Mouse (Mus musculus): ENCODE results near the gene Jazf1. TPM values are rescaled to one million over a fixed set of nuclear protein-coding genes. Genes with fewer than 3 reads are reported as not detected.

The Jazf1 gene
- polyA plus RNA-seq, 1 experiment = 0.43 TPM

DNA sequence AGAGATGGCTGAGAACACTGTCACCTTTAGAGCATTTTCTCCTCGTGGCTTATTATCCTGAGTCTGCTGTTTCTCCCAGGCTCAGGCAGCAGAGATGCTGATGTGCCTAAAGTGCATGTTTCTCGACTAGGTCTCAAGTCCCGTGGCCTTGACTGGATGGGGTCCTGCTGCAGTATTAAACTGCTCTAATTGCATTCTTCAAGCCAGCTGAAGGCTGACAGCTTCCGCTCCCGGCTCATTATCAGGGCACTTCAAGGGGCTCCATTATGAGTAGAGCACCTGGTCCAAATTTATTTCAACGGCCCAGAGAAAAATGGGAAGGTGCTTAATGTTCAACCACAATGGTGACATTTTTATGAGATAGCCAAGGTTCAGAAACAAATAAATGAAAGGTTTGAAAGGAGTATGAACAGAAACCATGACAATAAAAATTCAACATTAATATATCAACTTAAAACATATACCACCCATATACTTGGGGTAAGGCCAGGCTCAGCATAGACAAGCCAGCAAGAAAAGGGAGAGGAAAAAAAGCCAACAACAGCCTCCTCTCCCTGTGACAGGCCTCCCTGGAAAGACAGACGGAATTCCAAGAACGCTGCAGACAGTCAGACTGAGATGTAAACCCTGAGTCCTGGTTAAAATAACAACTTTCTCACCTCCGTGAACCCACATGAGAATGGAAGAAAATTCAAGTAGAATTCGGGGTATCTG is 100.7 kb downstream of the Jazf1 start:
- Histone ChIP-seq H3K36me3 (ENCODE audit: control insufficient read depth, insufficient read depth, low read length) (no peaks in the 10 kb centered on the region), H3K4me1 (ENCODE audit: control insufficient read depth, insufficient read depth, insufficient read length) (no peaks in the 10 kb centered on the region; the same call in 1 of the 2 replicates), H3K4me3 (ENCODE audit: extremely low read depth, insufficient read depth, insufficient read length) (no peak overlapping the region), H3K27ac (ENCODE audit: insufficient read depth, low read length) (no peak overlapping the region), H3K27me3 (ENCODE audit: control insufficient read depth, insufficient read depth, low read length) (no peaks in the 10 kb centered on the region)
- 89% methylated on average over 10 of the region's 10 CpGs for WGBS
- no peak for DNase-seq (ENCODE audit: low read depth in 1 of 2, low spot score in 2 of 2)
- no peak for TF ChIP-seq CTCF (IDR thresholded peaks at IDR 0.05; ENCODE audit: extremely low read depth, insufficient read depth, insufficient read length, insufficient replicate concordance)
- TF ChIP-seq POLR2A (IDR thresholded peaks at IDR 0.05; ENCODE audit: low read depth, low read length) = no peak

DNA sequence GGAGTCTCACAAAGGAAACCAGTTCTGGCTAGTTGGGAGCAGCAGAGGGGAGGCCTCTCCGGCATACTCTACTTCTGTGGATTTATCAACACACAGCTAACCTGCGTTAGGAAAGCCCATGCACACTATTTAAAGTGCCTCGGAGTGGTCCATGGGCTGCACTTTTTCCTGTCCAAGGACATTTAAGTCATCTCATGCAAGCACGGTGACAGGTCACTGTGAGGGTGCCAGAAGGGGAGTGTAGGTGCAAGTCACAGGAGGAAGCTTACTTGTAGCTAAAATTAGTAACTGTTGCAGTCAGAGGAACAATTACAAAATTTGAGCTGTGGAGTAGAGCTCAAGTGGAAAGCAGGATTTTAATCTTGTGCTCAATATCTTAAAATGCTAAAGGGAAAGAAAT is 102.4 kb downstream of the Jazf1 start:
- no peak for TF ChIP-seq CTCF (IDR thresholded peaks at IDR 0.05; ENCODE audit: extremely low read depth, insufficient read depth, insufficient read length, insufficient replicate concordance)
- no peak for DNase-seq (ENCODE audit: low read depth in 1 of 2, low spot score in 2 of 2)
- H3K4me3 ChIP-seq (ENCODE audit: extremely low read depth, insufficient read depth, insufficient read length) = no peak overlapping the region
- H3K27me3 ChIP-seq (ENCODE audit: control insufficient read depth, insufficient read depth, low read length) = no peaks in the 10 kb centered on the region
- no peak overlapping the region for H3K27ac ChIP-seq (ENCODE audit: insufficient read depth, low read length)
- no peaks in the 10 kb centered on the region for H3K36me3 ChIP-seq (ENCODE audit: control insufficient read depth, insufficient read depth, low read length)
- WGBS = 23% methylated on average over 4 of the region's 4 CpGs
- no peaks in the 10 kb centered on the region; the same call in 1 of the 2 replicates for H3K4me1 ChIP-seq (ENCODE audit: control insufficient read depth, insufficient read depth, insufficient read length)

DNA sequence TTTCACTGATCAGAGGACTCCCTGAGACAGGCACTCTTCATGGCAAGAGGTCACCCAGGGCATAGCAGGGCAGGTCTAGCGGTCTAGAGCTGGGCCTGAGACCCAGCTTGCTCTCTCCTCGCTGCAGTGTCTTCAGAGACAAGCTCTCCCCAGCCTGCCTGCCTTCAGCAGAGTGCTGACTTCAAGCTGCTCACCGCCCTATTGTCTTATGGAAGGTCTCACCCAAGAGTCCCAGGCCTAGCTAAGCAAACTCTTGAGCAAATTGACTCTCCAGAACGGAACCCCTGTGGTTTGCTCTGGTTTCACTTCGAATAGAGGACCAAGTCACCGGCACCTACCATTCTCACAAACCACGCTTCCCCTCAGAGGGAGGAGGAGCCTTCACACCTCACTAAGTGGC is 103.1 kb downstream of the Jazf1 start:
- Histone ChIP-seq H3K27ac (ENCODE audit: insufficient read depth, low read length) (peak overlapping the region; percentile 56), H3K4me3 (ENCODE audit: extremely low read depth, insufficient read depth, insufficient read length) (no peak overlapping the region), H3K4me1 (ENCODE audit: control insufficient read depth, insufficient read depth, insufficient read length) (no peaks in the 10 kb centered on the region; the same call in 1 of the 2 replicates), H3K27me3 (ENCODE audit: control insufficient read depth, insufficient read depth, low read length) (no peaks in the 10 kb centered on the region), H3K36me3 (ENCODE audit: control insufficient read depth, insufficient read depth, low read length) (no peaks in the 10 kb centered on the region)
- no peak for DNase-seq (ENCODE audit: low read depth in 1 of 2, low spot score in 2 of 2)
- TF ChIP-seq POLR2A (IDR thresholded peaks at IDR 0.05; ENCODE audit: low read depth, low read length) (no peak), CTCF (IDR thresholded peaks at IDR 0.05; ENCODE audit: extremely low read depth, insufficient read depth, insufficient read length, insufficient replicate concordance) (no peak)
- WGBS = 21% methylated on average over 7 of the region's 7 CpGs

DNA sequence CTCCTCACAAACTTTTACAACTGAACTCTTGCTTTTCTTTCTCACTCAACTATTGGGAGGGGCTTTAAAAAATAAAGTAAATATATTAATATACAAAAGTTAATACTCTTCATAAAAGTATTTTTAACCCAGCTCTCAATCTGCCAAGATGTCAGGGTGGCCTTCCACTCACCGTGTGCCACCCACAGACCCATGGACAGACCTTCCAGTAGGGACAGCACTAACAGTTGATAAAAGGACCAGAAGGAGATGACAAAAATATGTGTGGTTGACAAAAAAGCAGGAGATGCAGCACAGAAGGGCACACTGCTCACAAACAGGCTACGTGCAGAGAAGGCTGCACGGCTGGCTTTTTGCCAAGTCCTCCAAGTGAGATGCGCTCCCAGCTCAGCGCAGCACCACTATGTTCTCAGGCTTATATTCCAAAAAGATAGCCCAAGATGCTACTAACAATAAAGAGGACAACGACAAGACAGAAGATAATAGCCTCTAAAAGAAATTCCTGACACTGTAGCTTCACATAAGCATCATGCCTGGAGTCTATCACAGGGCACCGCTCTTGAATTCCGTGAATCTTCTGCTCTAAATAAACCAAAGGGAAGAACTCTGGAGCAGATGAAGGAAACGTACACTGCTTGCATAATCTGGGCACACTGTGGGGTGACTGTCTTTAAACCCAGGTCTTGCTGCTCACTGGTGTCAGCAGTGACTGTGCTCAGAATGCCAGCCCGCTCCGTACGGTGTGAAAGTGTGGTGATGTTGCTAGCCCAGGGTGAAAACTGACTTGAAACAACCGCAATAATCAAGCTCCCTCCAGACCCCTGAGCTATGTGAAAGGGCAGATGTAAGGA is 104.4 kb downstream of the Jazf1 start:
- H3K4me1 ChIP-seq (ENCODE audit: control insufficient read depth, insufficient read depth, insufficient read length) = no peaks in the 10 kb centered on the region; the same call in 1 of the 2 replicates
- no peak overlapping the region for H3K4me3 ChIP-seq (ENCODE audit: extremely low read depth, insufficient read depth, insufficient read length)
- no peak overlapping the region for H3K27ac ChIP-seq (ENCODE audit: insufficient read depth, low read length)
- H3K27me3 ChIP-seq (ENCODE audit: control insufficient read depth, insufficient read depth, low read length) = no peaks in the 10 kb centered on the region
- no peak for DNase-seq (ENCODE audit: low read depth in 1 of 2, low spot score in 2 of 2)
- H3K36me3 ChIP-seq (ENCODE audit: control insufficient read depth, insufficient read depth, low read length) = no peaks in the 10 kb centered on the region
- no peak for TF ChIP-seq CTCF (IDR thresholded peaks at IDR 0.05; ENCODE audit: extremely low read depth, insufficient read depth, insufficient read length, insufficient replicate concordance)
- no peak for TF ChIP-seq POLR2A (IDR thresholded peaks at IDR 0.05; ENCODE audit: low read depth, low read length)
- 89% methylated on average over 13 of the region's 13 CpGs for WGBS

DNA sequence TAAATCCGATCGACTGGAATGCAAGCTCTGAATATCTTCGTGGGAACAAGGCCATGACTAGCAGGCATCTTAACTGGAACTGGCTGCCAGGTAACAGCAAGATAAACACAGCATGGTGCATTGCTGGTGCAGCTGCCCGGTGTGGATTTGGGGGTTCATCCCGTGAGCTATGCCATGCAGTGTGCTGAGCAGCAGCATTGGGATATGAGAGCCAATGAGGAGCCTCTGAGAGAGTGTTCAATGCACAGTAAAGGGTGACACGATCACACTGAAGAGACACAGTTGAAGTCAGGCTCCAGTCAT is 105.0 kb downstream of the Jazf1 start:
- Histone ChIP-seq H3K36me3 (ENCODE audit: control insufficient read depth, insufficient read depth, low read length) (no peaks in the 10 kb centered on the region), H3K27me3 (ENCODE audit: control insufficient read depth, insufficient read depth, low read length) (no peaks in the 10 kb centered on the region), H3K27ac (ENCODE audit: insufficient read depth, low read length) (no peak overlapping the region), H3K4me3 (ENCODE audit: extremely low read depth, insufficient read depth, insufficient read length) (no peak overlapping the region), H3K4me1 (ENCODE audit: control insufficient read depth, insufficient read depth, insufficient read length) (no peaks in the 10 kb centered on the region; the same call in 1 of the 2 replicates)
- no peak for DNase-seq (ENCODE audit: low read depth in 1 of 2, low spot score in 2 of 2)
- 93% methylated on average over 6 of the region's 6 CpGs for WGBS
- TF ChIP-seq CTCF (IDR thresholded peaks at IDR 0.05; ENCODE audit: extremely low read depth, insufficient read depth, insufficient read length, insufficient replicate concordance) = no peak
- no peak for TF ChIP-seq POLR2A (IDR thresholded peaks at IDR 0.05; ENCODE audit: low read depth, low read length)

DNA sequence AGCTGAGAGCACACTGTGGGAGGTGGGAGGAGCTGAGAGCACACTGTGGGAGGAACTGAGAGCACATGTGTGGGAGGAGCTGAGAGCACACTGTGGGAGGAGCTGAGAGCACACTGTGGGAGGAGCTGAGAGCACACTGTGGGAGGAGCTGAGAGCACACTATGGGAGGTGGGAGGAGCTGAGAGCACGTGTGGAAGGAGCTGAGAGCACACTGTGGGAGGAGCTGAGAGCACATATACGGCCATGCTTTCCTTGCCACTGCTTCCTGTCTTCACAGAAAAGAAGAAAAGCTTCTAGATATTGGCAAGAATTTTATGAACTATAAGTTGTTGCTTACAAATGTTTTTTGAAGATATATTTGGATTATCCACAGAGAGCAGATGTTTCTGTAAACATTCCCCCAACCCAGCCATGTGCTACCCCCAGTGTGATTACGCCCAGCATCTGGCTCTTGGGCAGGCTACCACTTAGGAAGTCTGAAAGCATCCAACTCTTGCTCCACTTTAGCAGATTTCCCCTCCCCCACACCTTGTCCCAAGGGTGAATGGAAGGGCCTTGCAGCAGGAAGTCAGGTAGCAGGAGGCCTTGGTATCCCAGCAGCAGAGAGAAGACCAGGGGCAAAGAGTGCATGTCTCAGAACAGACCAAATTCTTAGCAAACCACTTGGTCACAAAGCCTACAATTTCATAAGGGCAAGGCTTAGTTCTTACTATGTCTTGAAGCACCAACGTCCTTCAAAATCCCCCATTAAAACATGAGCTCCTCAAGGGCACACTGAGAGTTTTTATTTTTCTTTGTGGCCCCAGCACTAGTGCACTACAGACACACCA is 105.6 kb downstream of the Jazf1 start:
- Histone ChIP-seq H3K27ac (ENCODE audit: insufficient read depth, low read length) (no peak overlapping the region), H3K4me1 (ENCODE audit: control insufficient read depth, insufficient read depth, insufficient read length) (no peaks in the 10 kb centered on the region; the same call in 1 of the 2 replicates), H3K4me3 (ENCODE audit: extremely low read depth, insufficient read depth, insufficient read length) (no peak overlapping the region), H3K27me3 (ENCODE audit: control insufficient read depth, insufficient read depth, low read length) (no peaks in the 10 kb centered on the region), H3K36me3 (ENCODE audit: control insufficient read depth, insufficient read depth, low read length) (no peaks in the 10 kb centered on the region)
- 57% methylated on average over 4 of the region's 4 CpGs for WGBS
- TF ChIP-seq POLR2A (IDR thresholded peaks at IDR 0.05; ENCODE audit: low read depth, low read length) (no peak), CTCF (IDR thresholded peaks at IDR 0.05; ENCODE audit: extremely low read depth, insufficient read depth, insufficient read length, insufficient replicate concordance) (no peak)
- DNase-seq (ENCODE audit: low read depth in 1 of 2, low spot score in 2 of 2) = no peak

Data from spleen, adult 2 months (tissue).